Mouse (Mus musculus) hindbrain, embryonic 14.5 days (tissue): ENCODE measurements at regions not wholly inside any gene's neighbourhood (a gene's known extent, or its start where the extent isn't known, plus 50 kb on each side); places are given as distances from the start of the nearest gene placed in this dataset.

Source experiments
- ATAC-seq: fragments of 200-750 bp; cut with Nextera tagmentation; 2 replicates; pipeline ENCODE4 v1.8.0; 2017; ENCODE audit warnings: moderate number of reproducible peaks, mild to moderate bottlenecking, moderate TSS enrichment, moderate library complexity; ENCODE audit not compliant: low FRiP score
- DNase-seq: peaks from one replicate; pipeline ENCODE4 v3.0.0-alpha.2; 2015; ENCODE audit warnings: low spot score
- H3K27ac ChIP-seq: fragments of 300-500 bp; sonication (generic); 2 replicates; pipeline ENCODE4 v1.5.1; 2014; ENCODE audit warnings: mild to moderate bottlenecking, moderate library complexity
- H3K27me3 ChIP-seq: fragments of 300-500 bp; sonication (generic); 2 replicates; pipeline ENCODE4 v1.6.1; 2014; ENCODE audit warnings: mild to moderate bottlenecking, low read length, mixed read lengths; ENCODE audit not compliant: control insufficient read depth, insufficient read depth
- H3K36me3 ChIP-seq: fragments of 300-500 bp; sonication (generic); replicated peaks from 2 replicates; pipeline ENCODE4 v1.6.1; 2014; ENCODE audit not compliant: control insufficient read depth, insufficient read depth
- H3K4me1 ChIP-seq: fragments of 300-500 bp; sonication (generic); replicated peaks from 2 replicates; pipeline ENCODE4 v1.6.1; 2014; ENCODE audit warnings: antibody characterized with exemption, low read length, mixed read lengths; ENCODE audit not compliant: control insufficient read depth, insufficient read depth
- H3K4me2 ChIP-seq: fragments of 300-500 bp; sonication (generic); replicated peaks from 2 replicates; pipeline ENCODE4 v1.6.1; 2014; ENCODE audit warnings: mild to moderate bottlenecking, moderate library complexity
- H3K4me3 ChIP-seq: fragments of 300-500 bp; sonication (generic); replicated peaks from 2 replicates; pipeline ENCODE4 v1.5.1; 2014; ENCODE audit warnings: mild to moderate bottlenecking, low read length
- H3K9ac ChIP-seq: fragments of 300-500 bp; sonication (generic); 2 replicates; pipeline ENCODE4 v1.6.1; 2014
- H3K9me3 ChIP-seq: fragments of 300-500 bp; sonication (generic); 2 replicates; pipeline ENCODE4 v1.6.1; 2016; ENCODE audit warnings: low read length; ENCODE audit not compliant: control insufficient read depth
- WGBS: fragments of 180-500 bp; shearing (Covaris S2); extraction: QIAGEN DNeasy Blood & Tissue Kit; methylation state at CpG from one replicate; pipeline ENCODE4 v1.1.7; 2014; 5-methylcytosine and 5-hydroxymethylcytosine counted together

DNA sequence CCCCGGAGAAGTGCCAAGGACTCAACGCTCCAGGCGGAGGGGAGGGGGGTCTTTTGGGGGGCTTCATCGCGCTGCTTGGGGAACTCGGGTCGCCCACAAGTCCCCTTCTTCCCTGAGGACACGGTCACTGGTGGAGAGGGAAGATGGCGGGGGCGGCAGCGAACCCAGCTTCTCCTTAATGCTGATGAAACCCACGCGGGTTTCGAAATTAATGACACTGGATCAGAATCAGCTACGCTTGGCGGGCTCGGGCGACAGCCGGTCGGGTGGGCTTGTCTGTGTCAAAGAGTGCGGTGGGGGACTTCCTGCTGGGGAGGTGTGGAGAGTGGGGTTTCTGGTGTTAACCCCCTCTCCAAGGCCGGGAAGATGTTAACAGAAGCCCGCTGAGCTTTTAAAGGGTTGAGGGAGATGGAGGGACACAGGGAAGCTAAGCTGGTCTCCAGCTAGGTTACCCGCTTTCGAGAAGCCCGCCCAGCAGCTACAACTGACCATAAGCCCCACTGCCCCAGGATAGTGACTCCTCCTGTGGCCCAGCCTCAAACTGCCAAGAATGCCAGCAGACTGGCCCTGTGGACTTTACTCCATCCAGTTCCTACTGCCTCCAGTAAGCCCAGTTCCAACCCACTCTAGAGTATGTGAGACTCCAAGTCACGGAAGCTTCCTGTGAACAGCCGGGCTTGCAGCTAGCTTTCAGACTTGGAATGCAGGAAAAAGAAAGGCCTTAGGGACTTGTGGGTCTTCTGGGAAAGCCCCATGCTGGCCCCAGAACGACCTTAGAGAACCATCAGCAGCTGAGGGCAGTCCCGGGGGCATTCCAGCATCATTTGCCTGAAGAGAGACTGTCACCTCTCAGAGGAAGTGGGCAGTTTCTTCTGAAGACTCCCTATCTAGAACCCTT, 337.7 kb downstream of the H2al1j start:
- Histone ChIP-seq H3K4me3 (peak overlapping the region; percentile 36), H3K9me3 (no peaks in the 10 kb centered on the region), H3K27me3 (peaks cover 15% of the 10 kb centered on the region; the same call in 1 of the 2 replicates), H3K27ac (peak overlapping the region; percentile 87), H3K4me1 (peaks cover 9% of the 10 kb centered on the region; the same call in 1 of the 2 replicates), H3K36me3 (no peaks in the 10 kb centered on the region), H3K4me2 (peak overlapping the region; percentile 77), H3K9ac (peak overlapping the region; percentile 78)
- DNase-seq, result no peak
- peak; percentile 19 for ATAC-seq
- 23% methylated on average over 28 of the region's 30 CpGs for WGBS

DNA sequence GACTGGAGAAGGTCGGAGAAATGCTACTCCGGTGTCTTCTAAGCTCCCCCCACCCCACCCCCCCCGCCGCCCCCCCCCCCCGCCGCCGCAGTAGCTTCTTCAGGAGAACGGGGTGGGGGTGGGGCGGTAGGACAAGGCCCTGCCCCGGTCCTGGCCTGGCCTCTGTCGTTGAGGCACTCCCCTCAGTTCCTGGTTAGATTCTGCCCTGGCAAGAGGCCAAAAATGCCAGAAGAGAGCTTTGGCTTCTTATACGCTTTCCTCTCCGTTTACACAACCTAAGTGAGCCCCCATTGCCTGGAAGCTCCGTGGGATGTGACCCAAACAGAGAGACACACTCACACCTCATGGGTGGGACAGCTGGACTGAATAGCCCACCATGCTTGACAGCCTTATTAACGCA, 338.9 kb downstream of the H2al1j start:
- 18% methylated on average over 9 of the region's 15 CpGs for WGBS
- ATAC-seq (no peak), DNase-seq (no peak)
- no peak overlapping the region for H3K4me2 ChIP-seq
- peaks cover 9% of the 10 kb centered on the region; the same call in 1 of the 2 replicates for H3K4me1 ChIP-seq
- H3K27ac ChIP-seq, result no peak overlapping the region
- no peaks in the 10 kb centered on the region for H3K36me3 ChIP-seq
- no peak overlapping the region for H3K9ac ChIP-seq
- no peak overlapping the region for H3K4me3 ChIP-seq
- H3K27me3 ChIP-seq, result peaks cover 8% of the 10 kb centered on the region; the same call in 1 of the 2 replicates
- H3K9me3 ChIP-seq, result no peaks in the 10 kb centered on the region

DNA sequence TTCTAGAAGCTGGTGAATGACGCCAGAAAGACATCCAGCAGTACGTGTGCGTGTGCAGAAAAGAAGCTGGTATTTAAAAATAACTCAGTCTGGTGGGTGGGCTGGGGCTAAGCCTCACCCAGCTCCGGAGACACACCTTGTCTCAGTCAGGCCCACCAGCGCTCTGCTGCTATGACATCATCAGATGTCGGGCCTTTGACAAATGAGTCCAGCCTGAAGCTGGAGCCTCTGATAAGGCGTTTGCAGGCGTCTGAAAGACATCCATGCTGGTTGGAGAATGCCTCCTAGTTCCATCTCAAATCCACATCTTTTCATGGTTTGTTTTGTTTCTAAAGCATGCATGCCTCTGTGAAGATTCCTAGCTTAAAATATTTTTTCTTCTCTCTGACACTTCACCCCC, 344.2 kb downstream of the H2al1j start:
- Histone ChIP-seq H3K36me3 (no peaks in the 10 kb centered on the region), H3K4me1 (no peaks in the 10 kb centered on the region), H3K4me2 (no peak overlapping the region), H3K9me3 (no peaks in the 10 kb centered on the region), H3K27ac (no peak overlapping the region), H3K4me3 (no peak overlapping the region), H3K27me3 (no peaks in the 10 kb centered on the region), H3K9ac (no peak overlapping the region)
- ATAC-seq (no peak), DNase-seq (no peak)
- WGBS, result 56% methylated on average over 8 of the region's 8 CpGs

- Histone ChIP-seq H3K36me3 (no peaks in the 10 kb centered on the region), H3K9ac (no peak overlapping the region), H3K27me3 (no peaks in the 10 kb centered on the region), H3K9me3 (no peaks in the 10 kb centered on the region), H3K27ac (no peak overlapping the region), H3K4me1 (no peaks in the 10 kb centered on the region), H3K4me3 (no peak overlapping the region), H3K4me2 (no peak overlapping the region)
- WGBS, result 80% methylated on average over 2 of the region's 2 CpGs
- ATAC-seq (no peak), DNase-seq (no peak)
Measured at GRCm38 (mm10) chrX:11678086-11678485, 350.5 kb downstream of the H2al1j start.

- Histone ChIP-seq H3K9ac (no peak overlapping the region), H3K9me3 (no peaks in the 10 kb centered on the region), H3K4me2 (no peak overlapping the region), H3K4me3 (no peak overlapping the region), H3K4me1 (no peaks in the 10 kb centered on the region), H3K36me3 (no peaks in the 10 kb centered on the region), H3K27me3 (no peaks in the 10 kb centered on the region), H3K27ac (no peak overlapping the region)
- no peak for DNase-seq
- 76% methylated on average over 2 of the region's 2 CpGs for WGBS
- ATAC-seq, result no peak
Measured at GRCm38 (mm10) chrX:11681274-11681673, 353.7 kb downstream of the H2al1j start.

DNA sequence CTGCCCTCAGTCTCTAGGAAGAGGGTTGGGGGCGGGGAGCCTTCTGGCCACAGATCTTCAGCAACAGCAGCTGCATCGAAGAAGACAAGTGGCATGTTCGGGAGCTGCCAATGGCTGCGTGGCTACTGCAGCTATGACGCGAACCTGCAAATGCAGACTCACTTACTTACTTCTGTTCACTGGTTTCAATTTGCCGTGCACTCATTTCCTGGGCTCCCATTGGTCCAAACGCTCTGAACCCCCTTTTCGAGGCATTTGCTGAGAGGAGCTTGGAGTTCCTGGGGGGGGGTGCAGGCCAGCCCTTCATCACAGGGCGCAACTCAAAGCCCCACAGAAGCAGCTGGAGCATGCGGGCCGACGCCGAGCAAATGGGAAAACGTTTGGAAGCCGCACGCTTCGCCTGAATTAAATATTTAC, 362.4 kb downstream of the H2al1j start:
- no peak overlapping the region for H3K4me2 ChIP-seq
- no peak overlapping the region for H3K9ac ChIP-seq
- no peak overlapping the region for H3K4me3 ChIP-seq
- ATAC-seq (no peak), DNase-seq (no peak)
- no peaks in the 10 kb centered on the region for H3K36me3 ChIP-seq
- H3K27me3 ChIP-seq, result no peaks in the 10 kb centered on the region
- no peaks in the 10 kb centered on the region for H3K9me3 ChIP-seq
- WGBS, result 59% methylated on average over 18 of the region's 18 CpGs
- no peak overlapping the region for H3K27ac ChIP-seq
- no peaks in the 10 kb centered on the region for H3K4me1 ChIP-seq

GRCm38 (mm10) chrX:11690446-11690845, 362.8 kb downstream of the H2al1j start:
- Histone ChIP-seq H3K4me2 (no peak overlapping the region), H3K4me1 (no peaks in the 10 kb centered on the region), H3K27me3 (no peaks in the 10 kb centered on the region), H3K4me3 (no peak overlapping the region), H3K36me3 (no peaks in the 10 kb centered on the region), H3K9ac (no peak overlapping the region), H3K27ac (no peak overlapping the region), H3K9me3 (no peaks in the 10 kb centered on the region)
- DNase-seq (no peak), ATAC-seq (no peak)
- 50% methylated on average over 5 of the region's 5 CpGs for WGBS

- Histone ChIP-seq H3K9me3 (no peaks in the 10 kb centered on the region), H3K36me3 (no peaks in the 10 kb centered on the region), H3K4me2 (no peak overlapping the region), H3K4me3 (no peak overlapping the region), H3K27ac (no peak overlapping the region), H3K4me1 (no peaks in the 10 kb centered on the region), H3K9ac (no peak overlapping the region), H3K27me3 (no peaks in the 10 kb centered on the region)
- 38% methylated on average over 4 of the region's 4 CpGs for WGBS
- no peak for DNase-seq
- ATAC-seq, result no peak
Measured at GRCm38 (mm10) chrX:11691019-11691418, 363.4 kb downstream of the H2al1j start.

- H3K4me2 ChIP-seq, result no peak overlapping the region
- WGBS, result 89% methylated on average over 4 of the region's 4 CpGs
- no peak for DNase-seq
Measured at GRCm38 (mm10) chrX:11696565-11696964, 368.9 kb downstream of the H2al1j start.

More at GRCm38 (mm10) chrX:11696565-11696964, 368.9 kb downstream of the H2al1j start:
- H3K27ac ChIP-seq, result no peak overlapping the region
- H3K27me3 ChIP-seq, result no peaks in the 10 kb centered on the region
- H3K4me3 ChIP-seq, result no peak overlapping the region
- no peaks in the 10 kb centered on the region for H3K9me3 ChIP-seq
- no peaks in the 10 kb centered on the region for H3K4me1 ChIP-seq
- H3K36me3 ChIP-seq, result no peaks in the 10 kb centered on the region
- ATAC-seq, result no peak
- no peak overlapping the region for H3K9ac ChIP-seq
